Mouse (Mus musculus) heart, adult 8-10 months (tissue): ENCODE measurements around the gene Olfr1416. TPM values are rescaled to one million over a fixed set of nuclear protein-coding genes. Genes with fewer than 3 reads are reported as not detected.

Experiments
- DNase-seq: peaks from one replicate; pipeline ENCODE4 v3.0.0; 2022; ENCODE audit warnings: low spot score
- microRNA-seq: library from miRNA; unstranded; fragments of <30 nt; microRNA quantifications from one replicate; pipeline ENCODE4 v1.2.0, GENCODE M21; 2022
- total RNA-seq, 4 experiments: library from RNA; stranded (reverse); gene quantifications; 2 replicates each; pipeline ENCODE4 v1.2.4; 2022

Gene Olfr1416
- total RNA-seq, 4 experiments from 2014 or later, result not detected

- no peak for DNase-seq
Observed at GRCm38 (mm10) chr1:92432098-92432497, 52.8 kb downstream of the Olfr1416 start.

GRCm38 (mm10) chr1:92431420-92431819 is 53.5 kb downstream of the Olfr1416 start:
- no peak for DNase-seq

- DNase-seq, result no peak
Observed at GRCm38 (mm10) chr1:92430991-92431390, 53.9 kb downstream of the Olfr1416 start.

Small RNA genes within 50 kb of the gene (microRNA-seq; reads per million reads assigned to microRNA genes)
- gene Mir6900, result 4.8 reads per million, percentile 11 among the genes with 10 or more reads in this experiment

Other genes with a start within 250 kb of the Olfr1416 start
- gene Ndufa10, start 11.3 kb downstream of the Olfr1416 start, total RNA-seq, result 1,000 to 10,000 TPM in 2 of 4 experiments, 100 to 1,000 TPM in 2; 926 to 1,166 (median 1,047) TPM
- gene Olfr1415, start 11.0 kb upstream of the Olfr1416 start, total RNA-seq, result not detected
- not detected for gene Olfr1414, start 33.5 kb upstream of the Olfr1416 start, total RNA-seq
- not detected for gene Olfr1413, start 86.2 kb upstream of the Olfr1416 start, total RNA-seq
- not detected for gene Olfr1412, start 100.7 kb upstream of the Olfr1416 start, total RNA-seq
- not detected for gene Olfr1411, start 109.3 kb upstream of the Olfr1416 start, total RNA-seq
- gene Olfr1410, start 120.7 kb upstream of the Olfr1416 start, total RNA-seq, result not detected
- gene Olfr12, start 132.7 kb upstream of the Olfr1416 start, total RNA-seq, result not detected
- 100 to 1,000 TPM; 218 to 255 (median 237) TPM for gene Cops9, start 156.9 kb upstream of the Olfr1416 start, total RNA-seq
- not detected for gene Otos, start 163.7 kb upstream of the Olfr1416 start, total RNA-seq